Mouse (Mus musculus) embryonic facial prominence, embryonic 15.5 days (tissue): ENCODE results near the gene Mtor. TPM values are rescaled to one million over a fixed set of nuclear protein-coding genes. Genes with fewer than 3 reads are reported as not detected.

Experiments
- ATAC-seq: fragments of 200-750 bp; cut with Nextera tagmentation; 2 replicates; pipeline ENCODE4 v1.8.0; 2017; ENCODE audit warnings: low read depth, moderate TSS enrichment; ENCODE audit not compliant: insufficient number of reproducible peaks, low FRiP score, low TSS enrichment
- H3K27ac ChIP-seq: fragments of 300-500 bp; sonication (generic); replicated peaks from 2 replicates; pipeline ENCODE4 v1.5.1; 2015; ENCODE audit warnings: mild to moderate bottlenecking, inconsistent platforms
- H3K27me3 ChIP-seq: fragments of 300-500 bp; sonication (generic); 2 replicates; pipeline ENCODE4 v1.6.1; 2015; ENCODE audit warnings: inconsistent platforms
- H3K36me3 ChIP-seq: fragments of 300-500 bp; sonication (generic); 2 replicates; pipeline ENCODE4 v1.6.1; 2015; ENCODE audit warnings: mild to moderate bottlenecking, inconsistent platforms
- H3K4me1 ChIP-seq: fragments of 300-500 bp; sonication (generic); 2 replicates; pipeline ENCODE4 v1.6.1; 2015; ENCODE audit warnings: inconsistent platforms
- H3K4me2 ChIP-seq: fragments of 300-500 bp; sonication (generic); replicated peaks from 2 replicates; pipeline ENCODE4 v1.6.1; 2015; ENCODE audit warnings: mild to moderate bottlenecking, inconsistent platforms
- H3K4me3 ChIP-seq: fragments of 300-500 bp; sonication (generic); replicated peaks from 2 replicates; pipeline ENCODE4 v1.5.1; 2015; ENCODE audit warnings: mild to moderate bottlenecking, inconsistent platforms
- H3K9ac ChIP-seq: fragments of 300-500 bp; sonication (generic); 2 replicates; pipeline ENCODE4 v1.6.1; 2015; ENCODE audit warnings: inconsistent platforms
- H3K9me3 ChIP-seq: fragments of 300-500 bp; sonication (generic); replicated peaks from 2 replicates; pipeline ENCODE4 v1.6.1; 2016; ENCODE audit warnings: inconsistent platforms
- WGBS: fragments of 180-500 bp; shearing (Covaris S2); methylation state at CpG from one replicate; pipeline ENCODE4 v1.1.7; 2015; 5-methylcytosine and 5-hydroxymethylcytosine counted together
- polyA plus RNA-seq: library from polyadenylated mRNA; unstranded; fragments of >200 nt; fragmentation: Nextera tagmentation; extraction: Ambion mirVana; gene quantifications from 2 replicates; pipeline ENCODE4 v1.2.1, GENCODE M21; 2015

Mtor gene
- polyA plus RNA-seq, 1 experiment from 2014 or later: 14.9 TPM

GRCm38 (mm10) chr4:148468396-148468795, 20.0 kb downstream of the Mtor start:
- peaks cover 99% of the 10 kb centered on the region for H3K36me3 ChIP-seq
- H3K9me3 ChIP-seq: no peaks in the 10 kb centered on the region
- H3K4me1 ChIP-seq: peaks cover 6% of the 10 kb centered on the region; the same call in 1 of the 2 replicates
- no peak overlapping the region for H3K4me2 ChIP-seq
- H3K27ac ChIP-seq: no peak overlapping the region
- no peaks in the 10 kb centered on the region for H3K27me3 ChIP-seq
- ATAC-seq: no peak
- 88% methylated on average over 10 of the region's 10 CpGs for WGBS
- no peak overlapping the region for H3K9ac ChIP-seq
- H3K4me3 ChIP-seq: no peak overlapping the region

DNA sequence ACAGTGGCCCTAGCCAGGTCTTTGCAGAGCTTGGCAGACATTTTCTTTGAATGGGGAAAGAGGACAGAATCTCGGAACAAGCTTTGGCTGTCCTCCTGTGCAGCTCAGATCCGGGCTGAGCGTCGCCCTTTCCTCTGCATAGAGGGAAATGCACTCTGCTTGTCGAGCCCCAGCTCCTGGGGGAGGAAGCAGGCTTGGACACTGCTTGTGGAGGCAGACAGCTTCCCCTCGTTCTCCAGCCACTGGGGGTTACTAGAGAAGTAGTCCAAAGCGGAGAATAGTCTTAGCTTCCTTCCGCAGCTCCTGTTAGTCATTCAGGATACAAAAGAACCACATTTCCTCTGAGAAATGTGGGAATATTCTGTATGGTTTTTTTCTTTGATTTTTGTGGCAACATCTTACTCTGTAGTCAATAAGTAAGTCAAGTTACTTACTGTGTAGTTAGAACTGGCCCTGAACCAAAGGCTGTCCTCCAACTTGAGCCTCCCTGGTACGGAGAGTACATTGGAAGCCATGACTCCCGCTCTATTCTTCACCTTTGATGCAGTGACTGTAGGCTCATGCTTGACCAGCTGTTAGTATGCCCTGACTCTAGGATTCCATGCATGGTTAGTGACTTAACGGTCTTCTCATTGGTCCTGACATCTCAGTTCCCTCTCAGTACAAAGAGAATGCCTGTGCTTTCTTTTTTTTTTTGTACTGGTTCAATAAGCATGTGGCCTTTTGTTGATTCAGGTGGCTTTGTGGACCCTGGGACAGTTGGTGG, 21.3 kb downstream of the Mtor start:
- Histone ChIP-seq H3K27ac (0 out of 2 replicates have a peak overlapping the region, but pooled peaks have one; percentile 17), H3K4me3 (no peak overlapping the region), H3K9ac (no peak overlapping the region), H3K4me2 (no peak overlapping the region), H3K36me3 (peaks cover 92% of the 10 kb centered on the region), H3K9me3 (no peaks in the 10 kb centered on the region), H3K4me1 (peaks cover 6% of the 10 kb centered on the region; the same call in 1 of the 2 replicates), H3K27me3 (no peaks in the 10 kb centered on the region)
- ATAC-seq: no peak
- 83% methylated on average over 11 of the region's 11 CpGs for WGBS

GRCm38 (mm10) chr4:148471363-148471806, 23.0 kb downstream of the Mtor start:
- no peaks in the 10 kb centered on the region for H3K27me3 ChIP-seq
- 0 out of 2 replicates have a peak, but pooled peaks have one; percentile 70 for ATAC-seq
- H3K4me3 ChIP-seq: no peak overlapping the region
- peaks cover 6% of the 10 kb centered on the region; the same call in 1 of the 2 replicates for H3K4me1 ChIP-seq
- 60% methylated on average over 10 of the region's 10 CpGs for WGBS
- H3K27ac ChIP-seq: peak overlapping the region; percentile 55
- H3K9me3 ChIP-seq: no peaks in the 10 kb centered on the region
- no peak overlapping the region for H3K4me2 ChIP-seq
- peaks cover 92% of the 10 kb centered on the region for H3K36me3 ChIP-seq
- H3K9ac ChIP-seq: no peak overlapping the region

GRCm38 (mm10) chr4:148472436-148473174, 24.2 kb downstream of the Mtor start:
- peaks cover 92% of the 10 kb centered on the region for H3K36me3 ChIP-seq
- WGBS: 91% methylated on average over 8 of the region's 8 CpGs
- H3K9me3 ChIP-seq: no peaks in the 10 kb centered on the region
- ATAC-seq: no peak
- H3K9ac ChIP-seq: no peak overlapping the region
- H3K4me2 ChIP-seq: no peak overlapping the region
- H3K4me3 ChIP-seq: no peak overlapping the region
- H3K4me1 ChIP-seq: peaks cover 6% of the 10 kb centered on the region; the same call in 1 of the 2 replicates
- H3K27me3 ChIP-seq: no peaks in the 10 kb centered on the region
- no peak overlapping the region for H3K27ac ChIP-seq

GRCm38 (mm10) chr4:148473496-148473895, 25.1 kb downstream of the Mtor start:
- ATAC-seq: no peak
- no peak overlapping the region for H3K27ac ChIP-seq
- H3K9me3 ChIP-seq: no peaks in the 10 kb centered on the region
- 91% methylated on average over 5 of the region's 5 CpGs for WGBS
- H3K9ac ChIP-seq: no peak overlapping the region
- H3K36me3 ChIP-seq: peaks cover 89% of the 10 kb centered on the region
- H3K4me2 ChIP-seq: no peak overlapping the region
- peaks cover 6% of the 10 kb centered on the region; the same call in 1 of the 2 replicates for H3K4me1 ChIP-seq
- H3K4me3 ChIP-seq: no peak overlapping the region
- H3K27me3 ChIP-seq: no peaks in the 10 kb centered on the region

GRCm38 (mm10) chr4:148480245-148480644, 31.8 kb downstream of the Mtor start:
- ATAC-seq: no peak
- Histone ChIP-seq H3K27me3 (no peaks in the 10 kb centered on the region), H3K4me3 (no peak overlapping the region), H3K36me3 (peaks cover 93% of the 10 kb centered on the region), H3K27ac (no peak overlapping the region), H3K4me2 (no peak overlapping the region), H3K9me3 (no peaks in the 10 kb centered on the region), H3K9ac (no peak overlapping the region), H3K4me1 (no peaks in the 10 kb centered on the region)
- 94% methylated on average over 2 of the region's 2 CpGs for WGBS

DNA sequence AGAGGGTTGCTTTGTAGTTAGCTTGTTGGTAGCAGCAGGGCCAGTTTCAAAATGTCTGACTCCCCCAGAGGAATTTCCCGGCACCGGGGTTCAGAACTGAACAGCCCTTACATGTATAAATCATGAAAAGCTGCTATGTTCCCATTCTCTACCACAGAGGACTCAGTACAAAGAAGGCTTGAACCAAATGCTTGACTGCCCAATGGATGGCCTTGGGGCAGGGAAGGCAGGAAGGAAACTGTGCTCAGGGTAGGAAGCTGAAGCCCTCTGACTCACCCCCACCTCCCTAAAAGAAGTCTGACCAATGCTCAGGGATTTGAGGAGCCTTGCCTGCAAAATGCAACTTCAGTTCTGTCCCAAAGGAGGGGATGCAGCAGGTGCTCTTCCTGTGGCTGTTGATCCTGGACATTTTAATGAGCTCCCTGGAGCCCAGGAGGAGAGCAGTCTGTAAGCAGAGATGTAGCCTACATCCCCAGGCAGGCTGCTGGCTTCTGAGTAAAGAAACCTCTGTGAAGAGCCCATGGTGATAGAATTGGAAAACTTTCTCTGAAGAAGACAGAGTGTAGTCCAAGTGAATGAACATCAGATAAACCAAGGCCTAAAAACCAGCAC, 33.3 kb downstream of the Mtor start:
- Histone ChIP-seq H3K27ac (no peak overlapping the region), H3K4me1 (no peaks in the 10 kb centered on the region), H3K4me3 (no peak overlapping the region), H3K4me2 (no peak overlapping the region), H3K27me3 (no peaks in the 10 kb centered on the region), H3K9ac (no peak overlapping the region), H3K36me3 (peaks cover 92% of the 10 kb centered on the region), H3K9me3 (no peaks in the 10 kb centered on the region)
- ATAC-seq: peak; percentile 43; the same call in 1 of the 2 replicates
- 77% methylated on average over 2 of the region's 2 CpGs for WGBS

GRCm38 (mm10) chr4:148484511-148484910, 36.1 kb downstream of the Mtor start:
- 94% methylated on average over 12 of the region's 12 CpGs for WGBS
- no peak overlapping the region for H3K4me3 ChIP-seq
- H3K36me3 ChIP-seq: peaks cover 94% of the 10 kb centered on the region
- no peaks in the 10 kb centered on the region for H3K9me3 ChIP-seq
- ATAC-seq: no peak
- H3K4me1 ChIP-seq: no peaks in the 10 kb centered on the region
- no peak overlapping the region for H3K27ac ChIP-seq
- H3K27me3 ChIP-seq: no peaks in the 10 kb centered on the region
- H3K9ac ChIP-seq: no peak overlapping the region
- no peak overlapping the region for H3K4me2 ChIP-seq

DNA sequence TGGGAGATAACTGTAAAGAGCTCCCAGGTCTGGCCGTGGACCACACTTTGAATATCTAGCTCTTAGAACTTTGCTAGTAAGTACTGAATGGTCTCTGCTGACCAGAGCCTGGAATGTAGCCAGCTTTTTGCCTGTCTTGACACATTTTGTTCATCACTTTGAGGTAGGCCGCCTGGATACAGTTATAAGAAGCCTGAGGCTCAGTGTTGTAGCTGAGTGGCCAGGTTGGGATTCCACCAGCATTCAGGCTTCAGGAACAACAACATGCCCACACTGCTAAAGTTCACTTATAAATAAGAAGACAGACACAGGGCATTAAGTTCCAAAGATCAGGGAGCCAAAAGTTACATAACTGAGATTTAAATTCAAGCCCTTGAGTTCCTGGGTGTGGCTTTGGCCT, 39.4 kb downstream of the Mtor start:
- H3K36me3 ChIP-seq: peaks cover 94% of the 10 kb centered on the region
- no peak overlapping the region for H3K27ac ChIP-seq
- no peak overlapping the region for H3K4me2 ChIP-seq
- H3K9ac ChIP-seq: no peak overlapping the region
- 70% methylated on average over 2 of the region's 2 CpGs for WGBS
- no peaks in the 10 kb centered on the region for H3K27me3 ChIP-seq
- H3K9me3 ChIP-seq: no peaks in the 10 kb centered on the region
- H3K4me3 ChIP-seq: no peak overlapping the region
- no peak for ATAC-seq
- H3K4me1 ChIP-seq: no peaks in the 10 kb centered on the region; the same call in 1 of the 2 replicates

- Histone ChIP-seq H3K9me3 (no peaks in the 10 kb centered on the region), H3K4me1 (no peaks in the 10 kb centered on the region; the same call in 1 of the 2 replicates), H3K27me3 (no peaks in the 10 kb centered on the region), H3K27ac (no peak overlapping the region; the same call in 1 of the 2 replicates), H3K9ac (no peak overlapping the region), H3K4me3 (no peak overlapping the region), H3K4me2 (no peak overlapping the region), H3K36me3 (peaks cover 79% of the 10 kb centered on the region)
- 40% methylated on average over 6 of the region's 6 CpGs for WGBS
- no peak for ATAC-seq
Observed at GRCm38 (mm10) chr4:148490502-148490901, 42.1 kb downstream of the Mtor start.

GRCm38 (mm10) chr4:148491448-148491847, 43.0 kb downstream of the Mtor start:
- Histone ChIP-seq H3K9ac (no peak overlapping the region), H3K36me3 (peaks cover 81% of the 10 kb centered on the region), H3K4me1 (no peaks in the 10 kb centered on the region; the same call in 1 of the 2 replicates), H3K27me3 (no peaks in the 10 kb centered on the region), H3K4me2 (no peak overlapping the region), H3K9me3 (no peaks in the 10 kb centered on the region), H3K4me3 (no peak overlapping the region), H3K27ac (no peak overlapping the region)
- 90% methylated on average over 7 of the region's 7 CpGs for WGBS
- no peak for ATAC-seq
